Mouse (Mus musculus) CH12.LX (cell line): ENCODE measurements around the gene Cyp17a1. TPM values are rescaled to one million over a fixed set of nuclear protein-coding genes. Genes with fewer than 3 reads are reported as not detected.

ENCODE experiments used
- DNase-seq: peaks from one replicate; pipeline ENCODE4 v3.0.0-alpha.2; 2013; ENCODE audit errors: extremely low read depth
- H3K27ac ChIP-seq: 2 replicates; pipeline ENCODE4 v1.5.1; 2012; ENCODE audit warnings: low read depth, mild to moderate bottlenecking, control low read depth, moderate library complexity; ENCODE audit not compliant: insufficient read depth
- H3K27me3 ChIP-seq: replicated peaks from 2 replicates; pipeline ENCODE3; 2012; ENCODE audit warnings: inconsistent platforms
- H3K36me3 ChIP-seq, 2 experiments: replicated peaks in 1 of 2; 2 replicates each; pipeline versions ENCODE3 to v1.6.1; 2012; ENCODE audit warnings: inconsistent platforms in 1 of 2, low read length in 1 of 2, mild to moderate bottlenecking in 1 of 2, mixed read lengths in 1 of 2, moderate library complexity in 1 of 2; ENCODE audit not compliant: control insufficient read depth in 1 of 2, insufficient read depth in 1 of 2
- H3K4me1 ChIP-seq, 2 experiments: 2 replicates each; pipeline ENCODE4 v1.6.1; 2012; ENCODE audit warnings: inconsistent platforms in 1 of 2, moderate library complexity in 1 of 2; ENCODE audit not compliant: insufficient read depth in 2 of 2, control insufficient read depth in 1 of 2
- H3K4me2 ChIP-seq: 2 replicates; pipeline ENCODE4 v1.6.1; 2012; ENCODE audit warnings: low read depth, mild to moderate bottlenecking, control low read depth; ENCODE audit not compliant: poor library complexity, insufficient read depth, severe bottlenecking
- H3K4me3 ChIP-seq, 3 experiments: fragments of 150-350 bp in 1 of 3; sonication (generic) in 1 of 3; replicated peaks in 1 of 3; 2 replicates each; pipeline versions ENCODE3 to v1.5.1; 2011 to 2012; ENCODE audit warnings: low read depth in 2 of 3, low read length in 2 of 3, mild to moderate bottlenecking in 2 of 3, moderate library complexity in 2 of 3, control low read depth in 1 of 3, improper control_type of control experiment in 1 of 3, inconsistent platforms in 1 of 3, mixed read lengths in 1 of 3; ENCODE audit not compliant: poor library complexity in 1 of 3
- H3K79me2 ChIP-seq: replicated peaks from 2 replicates; pipeline ENCODE4 v1.6.1; 2012; ENCODE audit warnings: mild to moderate bottlenecking, moderate library complexity; ENCODE audit not compliant: control insufficient read depth, poor library complexity, insufficient read depth, severe bottlenecking; ENCODE audit errors: extremely low read depth
- H3K9ac ChIP-seq: 2 replicates; pipeline ENCODE4 v1.6.1; 2012; ENCODE audit warnings: low read depth, mild to moderate bottlenecking, control low read depth, moderate library complexity; ENCODE audit not compliant: insufficient read depth
- H3K9me3 ChIP-seq: replicated peaks from 2 replicates; pipeline ENCODE3; 2012; ENCODE audit warnings: low read length, inconsistent platforms, mixed read lengths
- BHLHE40 ChIP-seq: IDR thresholded peaks from 2 replicates; pipeline ENCODE4 v1.6.1; 2011; ENCODE audit warnings: mild to moderate bottlenecking, low read depth, low read length, improper control_type of control experiment
- E2F4 ChIP-seq: IDR thresholded peaks from 2 replicates; pipeline ENCODE4 v1.6.1; 2011; ENCODE audit warnings: low read depth, low read length, improper control_type of control experiment; ENCODE audit not compliant: insufficient replicate concordance
- ELF1 ChIP-seq: IDR thresholded peaks from 2 replicates; pipeline ENCODE4 v1.6.1; 2014; ENCODE audit warnings: low read depth, mild to moderate bottlenecking, inconsistent platforms, low read length, improper control_type of control experiment
- ETS1 ChIP-seq: conservative IDR thresholded peaks from 2 replicates; pipeline ENCODE4 v1.6.1; 2012; ENCODE audit warnings: low read depth, mild to moderate bottlenecking, inconsistent platforms, low read length, improper control_type of control experiment, moderate library complexity
- GABPA ChIP-seq: IDR thresholded peaks from 2 replicates; pipeline ENCODE4 v1.6.1; 2012; ENCODE audit warnings: low read depth, low read length, improper control_type of control experiment, inconsistent platforms; ENCODE audit not compliant: insufficient replicate concordance
- HCFC1 ChIP-seq: IDR thresholded peaks from 2 replicates; pipeline ENCODE4 v1.6.1; 2012; ENCODE audit warnings: low read depth, mild to moderate bottlenecking, inconsistent platforms, low read length, improper control_type of control experiment
- IRF4 ChIP-seq: IDR thresholded peaks from 2 replicates; pipeline ENCODE4 v1.6.1; 2014; ENCODE audit warnings: low read depth, mild to moderate bottlenecking, inconsistent platforms, low read length, improper control_type of control experiment
- JUND ChIP-seq: conservative IDR thresholded peaks from 2 replicates; pipeline ENCODE4 v1.6.1; 2011; ENCODE audit warnings: low read depth, low read length, improper control_type of control experiment
- KAT2A ChIP-seq: IDR thresholded peaks from 2 replicates; pipeline ENCODE4 v1.6.1; 2012; ENCODE audit warnings: low read length, improper control_type of control experiment, inconsistent platforms; ENCODE audit not compliant: insufficient replicate concordance
- MAFK ChIP-seq: IDR thresholded peaks from 2 replicates; pipeline ENCODE4 v1.6.1; 2011; ENCODE audit warnings: low read length, improper control_type of control experiment; ENCODE audit not compliant: insufficient replicate concordance
- MAX ChIP-seq: IDR thresholded peaks from 2 replicates; pipeline ENCODE4 v1.6.1; 2011; ENCODE audit warnings: low read length, improper control_type of control experiment
- MEF2A ChIP-seq: IDR thresholded peaks from 2 replicates; pipeline ENCODE4 v1.6.1; 2014; ENCODE audit warnings: low read depth, mild to moderate bottlenecking, inconsistent platforms, low read length, improper control_type of control experiment, borderline replicate concordance
- MYC ChIP-seq: IDR thresholded peaks from 2 replicates; pipeline ENCODE4 v1.6.1; 2011; ENCODE audit warnings: low read depth, mild to moderate bottlenecking, improper control_type of control experiment, low read length
- NRF1 ChIP-seq: IDR thresholded peaks from 2 replicates; pipeline ENCODE4 v1.6.1; 2014; ENCODE audit warnings: low read depth, mild to moderate bottlenecking, inconsistent platforms, low read length, improper control_type of control experiment, moderate library complexity
- RAD21 ChIP-seq: IDR thresholded peaks from 2 replicates; pipeline ENCODE4 v1.6.1; 2011; ENCODE audit warnings: low read depth, mild to moderate bottlenecking, low read length, improper control_type of control experiment, moderate library complexity
- RCOR1 ChIP-seq: conservative IDR thresholded peaks from 2 replicates; pipeline ENCODE4 v1.6.1; 2012; ENCODE audit warnings: low read depth, mild to moderate bottlenecking, inconsistent platforms, low read length, improper control_type of control experiment
- SMC3 ChIP-seq: IDR thresholded peaks from 2 replicates; pipeline ENCODE4 v1.6.1; 2011; ENCODE audit warnings: low read depth, low read length, improper control_type of control experiment
- TCF12 ChIP-seq: IDR thresholded peaks from 2 replicates; pipeline ENCODE4 v1.6.1; 2014; ENCODE audit warnings: low read depth, mild to moderate bottlenecking, inconsistent platforms, low read length, improper control_type of control experiment
- USF1 ChIP-seq: IDR thresholded peaks from 2 replicates; pipeline ENCODE4 v1.6.1; 2014; ENCODE audit warnings: low read depth, mild to moderate bottlenecking, inconsistent platforms, low read length, improper control_type of control experiment
- USF2 ChIP-seq: conservative IDR thresholded peaks from 2 replicates; pipeline ENCODE4 v1.6.1; 2011; ENCODE audit warnings: low read depth, low read length, improper control_type of control experiment
- ZMIZ1 ChIP-seq: IDR thresholded peaks from 2 replicates; pipeline ENCODE4 v1.6.1; 2012; ENCODE audit warnings: low read depth, mild to moderate bottlenecking, inconsistent platforms, low read length, improper control_type of control experiment
- ZNF384 ChIP-seq: IDR thresholded peaks from 2 replicates; pipeline ENCODE4 v1.6.1; 2012; ENCODE audit warnings: low read depth, low read length, improper control_type of control experiment, inconsistent platforms
- dilution Hi-C: fragments of 300-500 bp; cut with MboI; formaldehyde crosslinking; loops from 2 replicates; pipeline ENCODE4 v1.14.3; 2020; ENCODE audit warnings: low sequenced_read_pairs; ENCODE audit not compliant: extremely low pct_unique_long_range_greater_than_20kb, extremely low pct_ligation_motif_present
- in situ Hi-C: fragments of 300-500 bp; cut with MboI; formaldehyde crosslinking; loops from 3 replicates; pipeline ENCODE4 v1.14.3; 2019; ENCODE audit warnings: low sequenced_read_pairs, low pct_ligation_motif_present, low pct_unique_long_range_greater_than_20kb, mixed read lengths
- polyA plus RNA-seq: library from polyadenylated mRNA; unstranded; fragments of >175 nt; gene quantifications from 2 replicates; pipeline ENCODE4 v1.2.1, GENCODE M21; 2012; ENCODE audit warnings: low read depth; ENCODE audit not compliant: insufficient read length
- total RNA-seq, 2 experiments: library from RNA; depleted of rRNA; stranded (reverse); fragments of 300-350 nt in 1 of 2; fragments of >200 nt in 1 of 2; gene quantifications; 2 replicates each; pipeline ENCODE4 v1.2.3; 2012 to 2014

The Cyp17a1 gene
- total and polyA plus RNA-seq, 3 experiments: not detected

GRCm38 (mm10) chr19:46648565-46648964 is 24.4 kb downstream of the Cyp17a1 start:
- peaks cover 36 to 85% of the 10 kb centered on the region in 2 experiments for H3K36me3 ChIP-seq
- H3K27ac ChIP-seq: no peak overlapping the region
- in situ Hi-C loops (no loop called here), dilution Hi-C loops (no loop called here)
- H3K9me3 ChIP-seq: no peaks in the 10 kb centered on the region
- no peaks in the 10 kb centered on the region for H3K27me3 ChIP-seq
- DNase-seq: no peak
- peaks cover 0 to 15% of the 10 kb centered on the region in 2 experiments; a peak in 2 of 4 replicates for H3K4me1 ChIP-seq
- H3K4me3 ChIP-seq: no peak overlapping the region
- no peak overlapping the region for H3K9ac ChIP-seq
- H3K79me2 ChIP-seq: no peaks in the 10 kb centered on the region
- TF ChIP-seq USF2 (no peak), IRF4 (no peak), NRF1 (no peak)
- no peak overlapping the region for H3K4me2 ChIP-seq

- 0 out of 2 replicates have a peak, but pooled peaks cover 4% of the 10 kb centered on the region for H3K79me2 ChIP-seq
- in situ Hi-C loops (no loop called here), dilution Hi-C loops (no loop called here)
- no peaks in the 10 kb centered on the region for H3K9me3 ChIP-seq
- no peak overlapping the region for H3K4me3 ChIP-seq
- no peak overlapping the region for H3K27ac ChIP-seq
- no peak for DNase-seq
- no peak overlapping the region for H3K9ac ChIP-seq
- peaks cover 0 to 11% of the 10 kb centered on the region in 2 experiments; a peak in 1 of 4 replicates for H3K4me1 ChIP-seq
- peaks cover 29 to 84% of the 10 kb centered on the region in 2 experiments for H3K36me3 ChIP-seq
- no peaks in the 10 kb centered on the region for H3K27me3 ChIP-seq
- no peak overlapping the region for H3K4me2 ChIP-seq
- TF ChIP-seq MAFK (no peak), ZMIZ1 (no peak), RAD21 (no peak), NRF1 (no peak), MYC (no peak), TCF12 (no peak), KAT2A (no peak), E2F4 (no peak), MAX (no peak), JUND (no peak), BHLHE40 (no peak), GABPA (no peak), ETS1 (no peak), USF1 (no peak), MEF2A (no peak), SMC3 (no peak), ZNF384 (no peak), HCFC1 (no peak), ELF1 (no peak), RCOR1 (no peak)
These were observed 25.1 kb downstream of the Cyp17a1 start for GRCm38 (mm10) chr19:46647850-46648249.
